Mouse (Mus musculus): ENCODE results near the gene Edrf1. TPM values are rescaled to one million over a fixed set of nuclear protein-coding genes. Genes with fewer than 3 reads are reported as not detected.
"Not testable (repeated sequence)": the region's sequence is repeated elsewhere in the genome, so short reads cannot be mapped to it uniquely, and the experiment has no call there.

Gene Edrf1
- total RNA-seq, 2 experiments from 2014 or later, result 31.4 to 31.6 TPM

DNA sequence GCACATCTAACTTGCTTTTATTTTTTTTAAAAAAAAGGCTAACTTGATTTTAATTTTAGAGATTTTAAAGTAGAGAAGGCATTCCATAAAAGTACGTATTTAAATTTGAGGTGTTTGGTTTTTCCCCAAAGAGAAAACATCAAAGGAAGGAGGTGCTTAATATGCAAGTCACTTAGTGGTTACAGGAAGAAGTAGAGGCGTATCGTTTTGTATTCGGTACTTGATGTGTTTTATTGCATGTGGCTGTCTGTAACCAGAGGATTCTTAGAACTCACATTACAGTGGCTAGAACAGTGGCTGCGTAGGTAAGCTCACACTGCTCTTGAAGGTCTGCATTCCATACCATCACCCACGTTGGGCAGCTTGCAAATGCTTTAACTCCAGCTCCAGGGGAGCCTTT lies 8.4 kb downstream of the Edrf1 start:
- no peak for DNase-seq

DNA sequence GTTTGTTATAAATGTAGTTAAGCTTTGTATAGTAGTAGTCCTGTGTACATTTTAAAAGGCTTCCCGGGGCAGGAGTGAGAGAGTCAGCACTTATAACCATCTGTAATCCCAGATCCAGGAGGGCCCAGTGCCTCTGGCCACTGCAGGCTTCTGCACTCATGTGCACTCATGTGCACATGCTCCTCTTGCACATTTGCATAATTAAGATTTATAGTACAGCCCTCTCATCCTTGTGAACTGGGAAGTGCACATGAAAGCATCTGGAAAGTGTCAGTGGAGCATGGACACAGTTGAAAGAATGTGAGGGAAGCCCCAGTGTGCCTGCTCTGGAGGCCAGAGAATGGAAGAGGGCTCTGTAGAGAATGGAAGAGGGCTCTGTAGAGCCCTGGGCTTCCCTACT lies 25.1 kb downstream of the Edrf1 start:
- no peak for DNase-seq

DNA sequence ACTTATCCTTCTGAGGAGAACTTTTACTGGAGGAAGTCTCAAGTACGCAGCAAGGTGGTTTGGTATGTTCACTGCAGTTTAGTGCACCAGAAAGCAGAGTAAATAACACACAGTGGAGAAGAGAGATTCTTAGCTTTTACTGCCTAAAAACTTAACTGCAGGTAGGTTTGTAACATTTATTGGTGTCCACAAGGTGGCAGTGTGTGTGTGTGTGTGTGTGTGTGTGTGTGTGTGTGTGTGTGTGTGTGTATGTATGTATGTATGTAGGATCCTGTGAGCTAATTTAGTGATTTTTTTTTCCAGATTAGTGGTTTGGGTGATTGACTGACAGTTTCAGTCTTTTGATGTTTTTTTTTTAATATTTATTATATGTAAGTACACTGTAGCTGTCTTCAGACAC lies 31.7 kb downstream of the Edrf1 start:
- DNase-seq, result no peak

DNA sequence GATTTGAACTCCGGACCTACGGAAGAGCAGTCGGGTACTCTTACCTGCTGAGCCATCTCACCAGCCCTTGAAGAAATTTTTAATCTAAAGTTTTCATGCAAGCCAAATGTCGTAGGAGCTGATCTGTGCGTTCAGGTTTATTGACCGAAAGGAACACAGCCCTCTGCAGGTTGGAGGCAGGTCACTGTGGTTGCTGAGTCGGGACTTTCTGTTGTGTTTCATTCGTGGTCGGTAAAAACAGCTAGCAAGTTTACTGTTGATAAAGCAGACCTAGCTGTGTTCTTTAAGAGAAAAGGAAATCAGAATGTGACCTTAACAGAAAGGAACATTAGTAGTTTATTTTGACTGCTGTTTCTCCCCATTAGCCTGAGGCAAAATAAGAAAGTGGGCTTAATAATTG lies 32.6 kb downstream of the Edrf1 start:
- no peak for DNase-seq

DNA sequence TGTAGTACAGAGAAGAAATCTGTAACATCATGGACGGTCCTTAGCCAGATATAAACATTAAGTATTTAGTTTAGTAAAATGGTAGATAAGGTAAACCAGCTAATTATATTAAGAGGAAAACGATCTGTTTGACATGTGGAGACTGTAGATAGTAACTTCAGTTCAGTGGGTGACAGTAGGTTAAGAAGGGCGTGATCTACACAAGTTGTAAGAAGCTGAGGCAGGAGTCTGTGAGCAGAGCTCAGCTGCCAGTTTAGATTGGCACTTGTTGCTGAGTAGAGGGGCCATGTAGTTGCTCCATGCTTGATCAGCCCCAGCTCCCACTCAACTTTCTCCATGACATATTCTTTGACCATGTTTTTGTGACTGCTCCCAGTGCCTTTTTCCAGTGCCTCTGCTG lies 33.5 kb downstream of the Edrf1 start:
- DNase-seq, result no peak

DNA sequence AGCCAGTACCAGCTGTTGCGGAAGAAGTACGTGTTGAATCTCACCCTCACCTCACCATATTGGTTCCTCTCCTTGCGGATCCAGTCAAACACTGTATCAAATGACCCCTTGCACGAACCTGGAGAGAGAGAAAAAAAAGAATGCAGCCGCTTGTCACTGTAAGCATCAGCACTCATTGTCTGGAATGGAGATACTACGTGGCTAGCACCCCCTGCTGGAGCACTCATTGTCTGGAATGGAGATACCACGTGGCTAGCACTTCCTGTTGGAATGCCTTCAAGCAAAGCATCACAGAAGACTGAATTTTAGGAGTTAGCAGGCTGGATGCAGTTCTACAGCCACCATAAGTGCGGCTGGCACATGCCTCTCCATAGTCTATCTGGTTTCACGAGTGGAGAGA lies 38.7 kb downstream of the Edrf1 start:
- no peak for DNase-seq

DNA sequence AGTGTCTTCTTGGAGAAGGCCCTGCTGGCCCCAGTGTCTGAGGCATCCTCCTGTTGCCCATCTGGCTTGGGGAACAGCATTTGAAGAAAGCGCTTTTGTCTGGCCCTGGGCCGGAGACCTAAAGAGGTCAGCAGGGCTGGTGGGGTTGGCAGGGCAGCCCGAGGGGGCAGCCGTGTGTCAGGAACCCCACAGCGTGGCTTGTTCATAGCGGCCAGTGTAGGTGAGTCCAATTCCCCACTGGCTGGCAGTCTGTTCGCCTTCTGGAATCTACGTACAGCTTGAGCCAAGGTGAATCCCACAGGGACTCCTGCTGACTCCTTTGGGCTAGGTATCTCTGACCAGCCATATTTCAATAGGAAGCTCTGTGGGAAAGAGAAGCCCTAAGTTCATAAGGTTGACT lies 41.4 kb downstream of the Edrf1 start:
- no peak for DNase-seq

DNA sequence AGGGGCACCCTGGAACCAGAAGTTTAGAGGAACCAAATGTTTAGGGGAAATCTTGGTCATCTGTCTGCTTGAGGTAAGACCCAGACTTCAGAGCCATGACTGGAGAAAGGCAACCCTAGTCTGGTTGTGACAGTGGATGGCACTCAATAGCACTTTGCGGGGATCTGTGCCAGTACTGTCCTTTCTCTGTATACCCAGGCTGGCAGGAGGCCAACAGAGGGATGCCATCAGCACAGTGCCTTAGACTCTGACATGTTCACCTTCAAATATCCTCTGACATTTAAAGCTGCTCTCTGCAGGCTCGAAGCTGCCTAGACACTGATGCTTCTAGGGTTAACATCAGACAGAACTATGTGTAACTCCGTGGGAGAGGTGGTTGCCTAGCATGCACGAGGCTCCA lies 42.1 kb downstream of the Edrf1 start:
- DNase-seq, result no peak

DNA sequence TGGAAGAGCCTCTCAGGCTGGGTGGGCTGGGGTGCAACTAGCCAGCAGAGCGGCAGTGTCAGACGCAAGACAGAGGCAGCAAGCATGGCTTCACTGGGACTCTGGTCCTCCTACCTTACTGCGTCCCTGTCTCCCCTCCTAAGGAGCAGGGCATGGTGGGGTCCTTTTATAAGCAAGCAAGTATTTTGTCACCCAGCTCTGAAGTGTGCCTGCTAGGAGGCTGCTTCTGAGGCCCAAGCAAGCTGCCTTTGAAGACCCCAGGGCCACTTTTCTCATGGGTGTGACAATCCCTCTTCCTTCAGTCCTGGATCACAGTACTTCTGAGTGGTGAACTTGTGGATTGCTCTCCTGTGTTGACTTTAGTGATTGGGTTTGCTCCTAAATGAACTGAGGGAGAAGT lies 42.6 kb downstream of the Edrf1 start, which contains the start of gene Mmp21:
Gene Mmp21, minus strand, starts transcription at position 101 of the 400 bp plus-strand sequence.
- DNase-seq, result no peak

DNA sequence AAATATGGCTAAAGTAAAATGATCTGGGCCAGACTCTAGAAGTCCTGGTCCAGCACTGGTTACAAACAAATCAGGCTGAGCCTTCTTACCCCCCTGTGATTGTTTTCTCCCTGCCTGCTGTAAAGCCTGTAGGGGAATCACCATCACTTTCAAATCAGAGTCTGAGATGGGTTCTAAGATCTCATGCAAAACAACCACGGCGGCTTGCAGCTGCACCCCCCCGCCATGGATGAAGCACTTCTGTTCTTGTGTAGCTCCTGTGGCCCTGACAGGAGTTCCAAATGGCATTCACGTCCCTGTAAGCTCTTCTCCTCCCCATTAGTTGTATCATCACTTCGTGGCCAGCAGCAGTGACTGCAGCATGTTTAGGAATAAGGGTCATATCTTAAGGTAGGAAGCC lies 46.3 kb downstream of the Edrf1 start:
- no peak for DNase-seq

DNA sequence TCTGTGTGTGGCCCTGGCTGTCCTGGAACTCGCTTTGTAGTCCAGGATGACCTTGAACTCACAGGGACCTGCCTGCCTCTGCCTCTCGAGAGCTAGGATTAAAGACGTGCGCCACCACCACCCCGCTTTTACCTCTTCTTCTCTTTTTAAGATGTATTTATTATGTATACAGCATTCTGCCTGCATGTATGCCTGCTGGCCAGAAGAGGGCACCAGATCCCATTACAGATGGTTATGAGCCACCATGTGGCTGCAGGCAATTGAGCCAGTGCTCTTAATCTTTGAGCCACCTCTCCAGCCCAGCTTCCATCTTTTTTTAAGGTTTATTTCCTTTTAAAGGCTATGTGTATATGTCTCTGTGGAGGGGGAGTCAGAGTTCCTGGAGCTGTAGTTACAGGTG lies 46.8 kb downstream of the Edrf1 start:
- no peak for DNase-seq

DNA sequence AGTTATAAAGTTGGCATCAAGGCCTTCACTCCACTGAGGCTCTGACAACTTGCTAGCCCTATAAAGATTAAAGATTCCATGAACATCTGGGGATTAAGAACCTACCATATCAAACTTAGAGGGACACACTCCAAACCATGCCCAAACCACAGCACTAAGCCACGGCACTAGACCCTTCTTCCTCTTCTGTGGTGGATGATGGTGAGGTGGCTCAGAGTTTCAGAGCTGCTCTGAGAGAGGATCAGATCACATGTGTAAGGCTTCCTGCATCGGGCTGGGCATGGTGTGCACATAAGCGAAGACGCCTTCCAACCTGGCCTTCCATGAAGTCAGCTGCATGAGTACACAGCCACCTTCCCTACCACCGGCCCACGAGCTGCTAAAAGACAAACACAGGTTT lies 47.4 kb downstream of the Edrf1 start:
- no peak for DNase-seq

DNA sequence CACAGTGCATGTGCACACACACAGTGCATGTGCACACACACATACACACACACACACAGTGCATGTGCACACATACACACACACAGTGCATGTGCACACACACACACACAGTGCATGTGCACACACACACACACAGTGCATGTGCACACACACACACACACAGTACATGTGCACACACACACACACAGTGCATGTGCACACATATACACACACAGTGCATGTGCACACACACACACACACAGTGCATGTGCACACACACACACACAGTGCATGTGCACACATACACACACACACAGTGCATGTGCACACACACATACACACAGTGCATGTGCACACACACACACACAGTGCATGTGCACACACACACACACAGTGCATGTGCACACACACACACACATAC lies 48.3 kb downstream of the Edrf1 start:
- not testable (repeated sequence) for DNase-seq

DNA sequence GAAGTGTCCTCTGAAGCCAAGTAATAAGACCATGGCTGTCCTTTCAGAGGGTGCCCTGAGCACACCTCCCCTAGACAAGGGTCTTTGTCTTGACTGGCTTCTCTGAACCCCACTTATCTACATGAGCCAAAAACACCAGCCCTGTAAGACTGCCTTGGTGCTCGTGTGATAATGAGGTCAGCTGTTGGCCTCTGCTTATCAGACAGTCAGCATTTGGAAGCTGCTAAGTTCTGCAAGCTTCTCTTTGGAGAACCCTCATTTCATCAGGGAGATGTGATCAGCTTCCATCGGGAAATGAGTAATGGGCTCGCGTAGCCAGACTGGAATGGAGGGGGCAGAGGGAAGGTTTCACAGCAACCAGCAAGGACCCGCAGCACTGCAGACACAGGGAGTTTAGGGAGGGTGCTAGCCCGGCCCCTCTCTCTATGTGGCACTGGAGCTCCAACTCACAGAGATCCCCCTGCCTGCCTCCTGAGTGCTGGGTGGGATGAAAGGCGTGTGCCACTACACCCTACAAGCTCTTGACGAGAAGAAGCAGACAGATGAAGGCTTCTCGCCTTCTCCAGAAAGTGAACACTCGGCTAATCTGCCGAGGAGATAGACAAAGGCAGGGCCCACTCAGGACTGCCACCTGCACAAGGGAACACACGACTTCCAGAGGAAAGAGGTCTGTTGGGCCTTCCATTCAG lies 60.8 kb downstream of the Edrf1 start:
- DNase-seq, result no peak

DNA sequence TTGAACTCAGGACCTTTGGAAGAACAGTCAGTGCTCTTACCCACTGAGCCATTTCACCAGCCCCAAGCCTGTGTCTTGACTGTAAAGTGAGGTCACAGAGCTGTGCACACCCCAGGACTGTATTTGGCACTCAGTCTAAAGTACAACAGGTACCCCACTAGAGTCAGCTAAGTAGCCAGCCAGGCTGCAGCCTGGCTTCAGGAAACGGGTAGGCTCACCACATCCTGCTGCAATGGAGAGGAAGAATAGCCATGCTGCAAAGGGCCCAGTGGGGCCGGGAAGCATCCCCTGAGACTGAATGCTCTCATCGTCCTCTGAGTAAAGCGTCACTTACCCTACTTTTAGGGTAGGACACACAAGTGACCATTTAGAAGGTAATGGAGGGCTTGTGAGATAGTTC lies 62.5 kb downstream of the Edrf1 start:
- DNase-seq, result no peak

DNA sequence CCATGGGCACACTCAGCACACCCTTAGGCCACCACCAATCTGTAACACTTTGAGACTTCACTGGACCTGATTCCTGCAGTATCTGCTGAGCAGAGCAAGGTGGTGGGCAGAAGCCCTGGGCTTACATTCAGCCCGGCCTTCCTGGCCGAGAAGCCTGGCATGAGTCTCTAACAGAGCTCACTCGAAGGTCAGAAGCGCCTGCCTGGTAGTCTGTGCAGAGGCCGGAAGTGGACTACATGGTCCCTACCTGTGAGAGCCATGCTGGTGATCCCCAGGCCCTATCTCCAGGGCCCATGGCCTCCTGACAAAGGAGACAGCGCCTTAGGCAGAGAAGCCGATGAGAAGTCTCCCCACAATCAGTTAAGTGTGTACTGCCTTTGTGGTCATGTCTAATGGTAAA lies 64.0 kb downstream of the Edrf1 start:
- no peak for DNase-seq

DNA sequence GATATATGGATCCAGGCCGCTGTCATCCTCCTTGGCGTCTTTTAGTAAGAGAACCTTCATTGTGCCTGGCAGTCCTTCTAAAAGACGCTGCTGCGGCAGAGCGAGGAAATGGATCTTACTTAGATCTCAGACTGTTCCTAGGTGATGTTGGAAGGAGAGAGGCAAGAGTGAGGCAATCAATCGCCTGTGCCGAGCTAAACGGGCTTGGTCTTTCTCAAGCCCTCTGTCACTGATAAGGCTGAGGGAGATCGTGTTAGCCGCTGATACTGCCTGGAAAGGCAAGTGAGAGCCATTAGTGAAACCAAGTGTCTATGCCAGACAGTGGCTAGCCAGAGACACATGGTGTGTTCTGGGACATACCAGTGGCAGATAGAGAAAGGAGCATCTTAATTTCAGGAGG lies 65.0 kb downstream of the Edrf1 start:
- no peak for DNase-seq

DNA sequence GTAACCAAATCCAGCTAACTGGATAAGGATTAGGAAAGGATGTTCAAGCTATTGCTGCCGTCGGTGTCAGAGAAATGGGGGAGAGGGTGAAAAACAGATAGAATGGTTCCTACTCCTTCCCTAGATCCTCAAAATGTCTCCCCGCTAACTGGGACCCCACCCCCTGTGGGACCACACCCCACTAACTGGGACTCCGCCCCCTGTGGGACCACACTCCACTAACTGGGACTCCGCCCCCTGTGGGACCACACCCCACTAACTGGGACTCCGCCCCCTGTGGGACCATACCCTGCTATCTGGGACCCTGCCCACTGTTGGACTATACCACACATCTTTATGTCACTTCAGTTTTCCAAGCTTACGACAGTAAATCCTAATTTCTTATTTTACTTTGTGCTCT lies 66.6 kb downstream of the Edrf1 start:
- no peak for DNase-seq

DNA sequence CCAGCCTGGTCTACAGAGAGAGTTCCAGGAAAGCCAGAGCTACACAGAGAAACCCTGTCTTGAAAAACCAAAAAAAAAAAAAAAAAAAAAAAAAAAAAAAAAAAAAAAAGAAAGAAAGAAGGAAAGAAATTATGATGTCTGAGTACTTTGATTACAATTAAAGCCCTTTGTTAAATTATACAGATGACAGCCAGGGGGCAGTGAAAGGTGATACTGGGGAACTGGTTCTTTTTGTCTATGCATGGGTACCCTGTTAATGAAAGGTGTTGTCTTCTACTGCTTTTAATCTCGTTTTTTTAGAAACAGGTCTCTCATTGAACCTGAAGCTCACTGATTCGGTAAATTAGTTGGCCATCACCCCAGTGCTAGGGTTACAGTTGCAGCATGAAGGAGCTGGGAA lies 70.0 kb downstream of the Edrf1 start:
- no peak for DNase-seq

DNA sequence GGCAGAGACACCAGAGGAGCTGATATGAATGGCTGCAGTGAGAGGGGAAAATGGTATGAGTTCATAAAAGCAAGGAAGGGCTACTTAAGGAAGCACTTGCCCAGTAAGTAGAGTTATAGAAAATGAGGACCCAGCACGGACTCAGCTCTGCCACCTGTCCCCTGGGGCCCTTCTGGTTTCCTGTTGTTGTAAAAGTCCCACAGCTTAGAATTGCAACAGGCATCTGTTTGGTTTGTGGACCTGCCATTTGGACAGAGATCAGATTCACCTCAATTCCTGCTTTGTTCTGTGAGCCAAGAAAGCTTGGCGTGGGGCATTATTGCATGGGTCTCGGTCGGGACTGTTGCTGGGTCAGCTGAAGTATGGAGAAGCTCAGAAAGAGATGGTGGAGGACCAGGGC lies 78.0 kb downstream of the Edrf1 start:
- DNase-seq, result no peak

DNA sequence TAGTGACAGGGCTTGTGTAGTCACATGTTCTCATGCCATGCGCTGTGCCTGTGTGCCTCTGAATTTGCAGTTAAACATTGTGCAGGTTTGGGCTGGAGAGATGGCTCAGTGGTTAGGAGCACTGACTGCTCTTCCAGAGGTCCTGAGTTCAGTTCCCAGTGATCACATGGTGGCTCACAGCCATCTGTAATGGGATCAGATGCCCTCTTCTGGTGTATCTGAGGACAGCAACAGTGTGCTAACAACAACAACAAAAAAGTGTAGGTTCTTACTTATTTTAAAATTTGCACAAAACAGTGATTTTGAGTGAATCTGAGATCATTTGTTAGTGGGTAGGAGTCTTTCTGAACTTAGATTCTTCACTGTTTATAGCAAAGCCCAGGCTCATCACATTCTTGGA lies 81.2 kb downstream of the Edrf1 start:
- no peak for DNase-seq

DNA sequence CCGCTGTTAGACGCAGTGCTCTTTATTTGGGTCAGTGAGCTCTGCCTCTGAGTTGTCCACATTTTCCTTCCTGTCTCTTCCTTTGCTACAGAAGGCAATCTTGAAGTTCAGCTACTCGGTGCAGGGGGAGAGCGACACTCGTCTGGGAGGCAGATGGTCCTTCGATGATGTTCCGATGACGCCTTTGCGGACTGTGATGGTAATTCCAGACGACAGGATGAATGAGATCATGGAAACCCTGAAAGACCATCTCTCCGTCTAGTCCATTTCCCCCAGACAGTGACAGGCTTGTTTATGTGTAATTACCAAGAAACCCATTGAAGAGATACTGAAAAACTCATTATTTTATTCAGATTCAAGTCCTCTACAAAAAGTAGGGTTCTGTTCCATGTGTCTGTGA lies 83.3 kb downstream of the Edrf1 start:
- DNase-seq, result no peak

Measured in layer of hippocampus, postnatal 36 days (tissue).